Mouse (Mus musculus) kidney, adult 11 months (tissue): ENCODE data around the gene Fbxl18.
"Not testable (repeated sequence)": the region's sequence is repeated elsewhere in the genome, so short reads cannot be mapped to it uniquely, and the experiment has no call there.

Source experiments
- DNase-seq: peaks from one replicate; pipeline ENCODE4 v3.0.0; 2022

Gene Fbxl18

DNA sequence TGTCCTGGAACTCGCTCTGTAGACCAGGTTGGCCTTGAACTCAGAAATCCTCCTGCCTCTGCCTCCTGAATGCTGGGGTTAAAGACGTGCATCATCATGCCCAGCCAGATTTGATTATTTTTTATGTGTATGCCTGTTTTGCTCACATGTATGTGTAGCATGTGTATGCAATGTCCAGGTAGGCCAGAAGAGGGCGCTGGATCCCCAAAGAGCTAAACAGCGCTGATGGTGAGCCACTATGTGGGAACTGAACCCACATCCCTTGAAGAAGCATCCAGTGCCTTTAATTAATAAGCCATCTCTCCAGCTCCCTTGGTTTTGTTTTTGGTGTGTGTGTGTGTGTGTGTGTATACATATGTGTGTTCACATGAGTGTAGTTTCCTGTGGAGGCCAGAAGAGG is 38.8 kb downstream of the Fbxl18 start:
- no peak for DNase-seq

DNA sequence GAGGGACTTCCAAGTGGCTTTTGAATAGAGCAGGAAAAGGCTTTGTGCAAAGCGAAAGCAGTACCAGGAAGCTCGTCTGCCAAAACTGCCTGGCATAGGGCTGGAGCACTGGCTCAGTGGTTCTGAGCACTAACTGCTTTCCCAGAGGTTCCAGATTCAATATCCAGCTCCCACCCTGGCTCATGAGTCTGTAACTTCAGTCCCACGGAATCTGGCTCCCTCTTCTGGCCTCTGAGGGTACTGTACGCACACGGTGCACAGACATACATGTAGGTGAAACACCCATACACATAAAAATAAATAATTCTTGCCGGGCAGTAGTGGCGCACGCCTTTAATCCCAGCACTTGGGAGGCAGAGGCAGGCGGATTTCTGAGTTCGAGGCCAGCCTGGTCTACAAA is 40.3 kb downstream of the Fbxl18 start:
- DNase-seq: peak; percentile 34

DNA sequence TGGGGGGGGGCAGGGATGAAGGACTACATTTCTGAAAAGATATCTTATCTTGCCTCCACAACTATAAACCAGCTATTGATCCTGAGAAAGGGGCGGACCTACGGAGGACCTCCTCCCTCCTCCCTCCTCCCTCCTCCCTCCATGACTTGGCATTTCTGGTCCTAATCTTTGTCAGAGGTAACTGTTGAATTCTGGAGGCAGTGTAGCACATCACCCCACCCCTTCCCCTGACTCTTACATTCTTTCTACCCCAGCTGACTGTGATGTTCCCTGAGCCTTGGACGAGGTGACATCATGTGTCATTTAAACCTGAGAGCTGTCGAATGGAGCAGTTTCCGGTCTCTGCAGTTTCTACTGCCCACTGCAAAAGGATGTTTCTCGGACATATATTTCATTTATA is 41.6 kb downstream of the Fbxl18 start:
- DNase-seq: no peak

DNA sequence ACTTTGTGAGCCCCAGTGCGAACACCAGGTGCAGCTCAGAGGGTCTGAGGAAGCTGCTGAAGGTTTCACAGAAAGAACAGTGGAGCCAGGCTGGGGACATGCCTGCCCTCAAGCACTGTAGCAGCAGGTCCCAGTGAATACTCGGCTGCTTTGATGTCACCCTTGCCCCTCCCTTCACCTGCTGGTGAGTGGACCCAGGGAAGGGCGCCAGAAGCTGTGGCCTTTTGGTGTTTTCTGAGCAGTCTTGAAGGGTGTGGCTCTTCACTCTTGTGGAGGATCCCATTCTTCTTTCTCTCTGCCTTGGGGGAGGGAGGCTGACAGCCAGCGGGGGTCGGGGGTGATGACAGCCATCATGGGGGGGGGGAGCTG is 43.6 kb downstream of the Fbxl18 start:
- DNase-seq: no peak

DNA sequence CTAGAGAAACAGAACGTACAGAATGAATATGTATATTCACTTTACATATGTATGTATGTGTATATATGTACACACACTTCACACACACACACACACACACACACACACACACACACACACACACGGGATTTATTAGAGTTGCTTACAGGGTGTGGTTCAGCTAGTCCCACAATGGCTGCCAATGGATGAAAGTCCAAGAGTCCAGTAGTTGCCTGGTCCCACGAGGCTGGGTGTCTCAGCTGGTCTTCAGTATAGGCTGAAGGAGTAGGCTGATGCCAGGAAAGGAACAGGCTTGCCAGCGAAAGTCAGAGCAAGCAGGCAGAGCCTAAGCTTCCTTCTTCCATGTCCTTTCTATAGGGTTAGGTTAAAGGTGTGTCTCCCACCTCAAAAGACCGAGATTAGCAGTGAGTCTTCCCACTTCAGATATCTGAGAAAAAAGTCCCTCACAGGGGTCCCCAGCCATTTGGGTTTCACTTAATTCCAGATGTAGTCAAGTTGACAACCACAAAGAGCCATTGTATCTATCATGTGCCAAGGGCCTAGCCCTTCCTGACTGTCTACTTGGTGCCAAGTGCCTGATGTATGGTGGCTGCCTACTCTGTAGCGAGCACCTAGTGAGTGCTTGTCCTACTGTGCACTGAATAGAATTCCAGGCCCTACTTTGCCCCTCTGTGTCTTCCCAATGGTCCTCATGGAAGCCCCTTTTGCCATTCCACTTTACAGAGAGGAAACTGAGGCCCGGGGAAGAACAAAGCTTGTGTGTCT is 44.1 kb downstream of the Fbxl18 start:
- peak; percentile 26 for DNase-seq

DNA sequence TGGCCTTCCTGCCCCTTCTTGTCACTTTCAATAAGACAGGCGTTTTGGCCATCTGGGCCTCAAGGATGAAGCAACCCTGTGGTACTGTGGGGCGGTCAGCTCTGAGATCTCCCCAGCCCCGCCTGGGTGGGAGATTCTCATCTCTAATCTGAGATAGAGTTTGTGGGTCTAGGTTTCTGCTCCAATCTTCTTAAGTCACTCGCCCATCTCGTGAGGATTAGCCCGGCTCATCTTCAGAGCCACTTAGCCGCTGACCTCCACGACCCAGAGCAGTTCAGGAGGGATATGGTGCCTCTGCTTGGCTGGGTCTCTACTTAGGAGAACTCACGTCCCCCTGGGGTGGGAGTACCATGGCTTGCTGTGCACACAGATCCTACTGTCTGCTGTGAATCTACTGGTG is 44.7 kb downstream of the Fbxl18 start:
- no peak for DNase-seq

DNA sequence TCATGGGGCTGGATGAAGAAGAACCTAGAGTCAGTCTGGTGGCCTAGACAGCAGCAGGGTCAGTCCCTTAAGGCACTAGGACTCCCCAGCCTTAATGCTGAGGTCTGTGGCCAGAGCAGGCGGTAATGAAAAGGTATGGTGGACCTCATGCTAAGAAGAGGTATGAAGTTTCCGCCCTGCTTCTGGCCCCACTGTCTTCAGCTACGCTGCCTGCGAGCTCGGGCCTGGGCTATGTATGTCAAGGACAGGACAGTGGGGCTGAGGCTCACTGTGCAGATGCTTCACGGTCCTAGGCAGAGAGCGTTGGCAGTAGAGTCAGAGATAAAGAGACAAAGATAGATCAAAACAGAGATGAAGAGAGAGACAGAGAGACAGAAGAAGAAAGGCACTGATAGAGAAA is 46.3 kb downstream of the Fbxl18 start:
- no peak for DNase-seq

DNA sequence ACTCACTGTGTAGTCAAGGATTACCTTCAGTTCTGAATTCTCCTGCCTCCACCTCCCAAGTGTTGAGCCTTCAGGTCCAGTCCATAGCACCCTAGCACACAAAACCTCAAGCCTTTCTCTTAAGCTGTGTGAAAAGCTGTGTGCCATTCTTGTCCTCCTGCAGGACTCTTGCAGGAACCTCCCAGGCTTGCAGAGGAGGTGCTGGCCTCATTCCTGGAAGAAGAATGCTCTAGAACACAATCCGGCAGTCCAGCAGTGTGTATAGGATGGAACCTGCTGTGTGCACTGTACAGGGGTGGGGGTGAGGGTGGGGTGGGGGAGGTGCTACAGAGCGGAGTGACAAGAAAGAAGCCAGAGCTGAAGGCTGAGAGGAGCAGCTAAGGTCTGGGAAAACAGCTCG is 47.1 kb downstream of the Fbxl18 start:
- DNase-seq: no peak

DNA sequence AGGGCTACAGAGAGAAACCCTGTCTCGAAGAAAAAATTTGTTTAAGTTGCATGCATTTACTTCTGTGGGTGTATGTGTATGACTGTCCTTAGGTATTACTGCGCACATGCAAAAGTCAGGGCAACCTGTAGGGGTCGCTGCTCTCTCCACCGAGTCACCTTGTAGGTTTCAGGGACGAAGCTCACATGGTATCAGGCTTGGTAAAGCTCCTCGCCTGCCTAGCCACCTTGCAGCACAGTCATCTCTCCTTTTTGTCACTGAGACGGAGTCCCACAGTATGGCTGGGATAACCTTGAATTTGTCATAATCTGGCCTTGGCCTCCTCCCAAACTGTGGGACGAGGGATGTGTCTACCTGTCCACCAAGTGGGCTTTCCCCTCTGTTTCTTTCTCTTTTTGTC is 50.8 kb downstream of the Fbxl18 start:
- DNase-seq: no peak

DNA sequence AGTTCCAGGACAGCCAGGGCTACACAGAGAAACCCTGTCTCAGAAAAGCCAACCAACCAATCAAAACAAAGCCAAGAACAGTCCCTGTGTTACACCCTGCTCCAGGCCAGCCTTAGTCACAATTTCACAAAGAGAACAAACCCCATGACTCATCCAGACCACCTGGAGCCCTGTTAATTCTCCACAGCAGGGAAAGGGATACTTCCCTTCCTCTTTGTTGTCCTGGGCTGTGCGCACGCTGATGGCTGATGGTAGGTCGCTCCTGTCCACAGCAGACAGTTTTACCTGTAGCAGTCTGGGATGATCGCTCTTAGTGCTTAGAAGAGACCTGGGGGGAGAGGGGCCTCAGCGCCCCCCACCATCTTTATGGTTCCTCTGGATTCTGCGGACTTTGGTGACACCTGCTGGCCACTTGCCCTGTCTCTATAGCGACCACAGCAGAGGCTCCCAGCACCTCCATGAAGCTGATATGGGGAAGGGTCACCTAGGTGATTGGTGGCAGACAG is 53.0 kb downstream of the Fbxl18 start:
- peak; percentile 19 for DNase-seq

DNA sequence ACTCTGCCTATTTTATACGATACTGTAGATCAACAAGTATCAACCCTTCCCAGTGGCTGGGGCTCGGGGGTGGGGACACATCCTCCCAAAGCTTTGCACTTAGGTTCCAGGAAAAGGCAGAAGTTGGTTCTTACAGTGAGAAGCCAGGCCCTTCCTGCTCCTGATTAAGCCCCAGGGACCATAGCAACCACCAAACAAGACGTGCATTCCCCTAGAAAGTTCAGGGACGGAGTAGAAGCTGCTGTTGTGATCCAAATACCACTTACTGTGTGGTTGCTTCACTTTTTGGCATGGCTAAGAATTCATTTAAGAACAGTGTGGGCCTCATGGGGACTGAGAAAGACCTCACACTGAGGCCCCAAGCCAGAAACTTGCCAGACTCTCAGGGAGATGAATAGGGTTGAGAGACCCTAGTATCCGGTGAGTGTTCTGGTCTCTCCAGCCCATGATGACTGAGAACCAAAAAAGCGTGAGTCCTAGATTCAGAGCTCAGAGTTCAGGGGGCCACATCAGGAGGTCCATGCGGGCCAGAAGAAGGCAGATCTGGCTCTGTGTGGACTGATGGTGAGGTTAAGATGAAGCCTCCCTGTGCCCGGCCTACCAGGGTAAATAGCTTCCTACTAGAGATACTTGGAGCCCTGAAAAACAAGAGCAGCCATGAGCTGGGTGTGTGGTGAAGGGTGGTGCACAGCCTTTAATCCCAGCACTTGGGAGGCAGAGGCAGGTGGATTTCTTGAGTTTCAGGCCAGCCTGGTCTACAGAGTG is 53.7 kb downstream of the Fbxl18 start:
- DNase-seq: no peak

DNA sequence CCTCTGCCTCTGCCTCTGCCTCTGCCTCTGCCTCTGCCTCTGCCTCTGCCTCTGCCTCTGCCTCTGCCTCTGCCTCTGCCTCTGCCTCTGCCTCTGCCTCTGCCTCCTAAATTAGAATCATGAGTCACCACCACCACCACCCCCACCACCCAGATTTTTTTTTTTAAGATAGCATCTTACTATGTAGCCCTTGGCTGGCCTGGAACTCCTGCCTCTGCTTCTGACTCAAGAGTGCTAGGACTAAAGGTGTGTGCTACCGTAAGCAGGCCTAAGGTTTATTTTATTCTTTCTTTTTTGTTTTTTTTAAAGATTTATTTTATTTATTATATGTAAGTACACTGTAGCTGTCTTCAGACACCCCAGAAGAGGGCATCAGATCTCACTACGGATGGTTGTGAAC is 57.8 kb downstream of the Fbxl18 start:
- DNase-seq: not testable (repeated sequence)

DNA sequence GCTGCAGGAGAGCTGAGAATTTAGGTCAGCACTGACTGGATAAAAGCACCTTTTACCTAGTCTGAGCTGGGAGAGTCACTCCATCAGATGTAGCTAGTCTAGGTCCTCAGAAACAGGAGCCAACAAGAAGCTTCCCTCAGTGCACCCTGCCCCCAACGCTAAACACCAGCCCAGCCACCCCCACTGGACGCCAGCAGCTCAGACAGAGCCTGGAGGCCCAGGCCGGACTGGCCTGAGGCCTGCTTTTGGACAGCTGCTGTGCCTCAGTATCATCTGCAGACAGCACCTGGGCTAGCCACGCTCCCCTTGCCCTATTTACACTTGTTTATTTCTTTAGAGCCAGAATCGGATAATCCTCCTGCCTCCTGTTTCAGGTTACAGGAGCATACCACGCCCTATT is 58.3 kb downstream of the Fbxl18 start:
- no peak for DNase-seq

DNA sequence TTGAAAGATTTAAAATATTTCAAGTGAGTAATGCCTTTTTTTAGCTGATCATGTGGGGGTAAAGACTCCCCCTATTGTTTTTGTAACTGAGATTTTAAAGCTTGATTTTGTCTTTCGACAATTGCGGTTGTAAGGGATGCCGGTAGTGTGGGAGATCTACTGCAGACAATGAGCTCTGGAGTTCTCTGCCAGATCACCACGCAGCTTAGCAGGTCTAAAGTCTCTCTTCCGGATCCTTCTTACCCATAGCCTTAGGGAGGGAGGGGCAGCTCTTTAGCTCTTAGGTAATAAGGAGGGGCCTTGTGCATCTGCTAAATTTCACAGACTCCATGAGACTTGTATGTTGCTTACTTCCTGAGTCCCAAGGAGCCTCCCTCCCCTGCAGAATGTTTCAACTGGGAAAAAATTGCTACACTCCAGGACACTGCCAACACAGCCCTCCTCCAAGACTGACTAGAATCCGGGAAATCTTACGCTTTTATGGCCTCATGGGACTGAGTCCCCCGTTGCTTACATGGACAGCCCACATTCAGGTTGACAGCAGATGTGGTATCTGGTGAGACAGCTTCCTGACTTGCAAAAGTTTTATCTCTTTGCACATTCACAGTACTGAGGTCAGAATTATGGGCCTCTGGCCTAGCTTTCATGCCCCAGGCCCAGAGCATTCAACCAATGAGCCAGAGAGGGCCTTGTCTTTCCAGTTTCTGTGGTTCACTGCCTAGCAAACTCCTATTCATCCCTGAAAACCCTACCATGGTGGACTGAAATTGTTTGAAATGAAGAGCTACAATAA is 61.4 kb downstream of the Fbxl18 start:
- no peak for DNase-seq

DNA sequence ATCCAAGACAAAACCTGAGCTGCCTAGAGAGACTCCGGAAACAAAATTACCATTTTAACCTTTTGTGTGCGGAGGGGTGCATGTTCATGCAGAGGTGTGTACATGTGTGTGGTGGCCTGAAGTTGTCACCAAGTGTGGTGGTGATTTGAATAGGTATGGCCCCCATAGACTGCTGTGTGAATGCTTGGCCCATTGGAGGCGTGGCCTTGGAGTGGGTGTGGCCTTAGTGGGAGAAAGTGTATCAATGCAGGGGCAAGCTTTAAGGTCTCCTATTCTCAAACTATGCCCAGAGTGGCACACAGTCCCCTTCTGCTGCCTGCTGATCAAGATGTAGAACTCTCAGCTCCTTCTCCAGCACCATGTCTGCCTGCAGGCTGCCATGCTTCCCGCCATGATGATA is 69.1 kb downstream of the Fbxl18 start:
- DNase-seq: peak; percentile 25

DNA sequence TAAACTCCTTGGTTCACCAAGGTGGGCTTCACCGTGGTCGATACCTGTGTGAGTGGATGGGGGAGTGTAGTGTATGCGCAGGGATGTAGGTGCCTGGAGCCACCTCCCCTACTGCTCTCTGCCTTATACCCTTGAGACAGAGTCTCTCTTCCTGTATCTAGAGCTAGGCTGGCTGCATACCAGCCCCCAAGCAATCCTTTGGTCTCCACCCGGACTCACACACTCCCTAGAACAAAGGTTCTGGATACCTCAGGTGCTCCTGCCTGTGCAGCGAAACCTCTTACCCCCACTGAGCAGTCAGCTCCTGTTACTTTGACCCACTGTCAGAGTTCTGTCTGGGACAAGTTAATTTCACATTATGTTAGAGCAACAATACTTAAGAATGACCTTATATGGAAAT is 69.6 kb downstream of the Fbxl18 start:
- DNase-seq: peak; percentile 87

DNA sequence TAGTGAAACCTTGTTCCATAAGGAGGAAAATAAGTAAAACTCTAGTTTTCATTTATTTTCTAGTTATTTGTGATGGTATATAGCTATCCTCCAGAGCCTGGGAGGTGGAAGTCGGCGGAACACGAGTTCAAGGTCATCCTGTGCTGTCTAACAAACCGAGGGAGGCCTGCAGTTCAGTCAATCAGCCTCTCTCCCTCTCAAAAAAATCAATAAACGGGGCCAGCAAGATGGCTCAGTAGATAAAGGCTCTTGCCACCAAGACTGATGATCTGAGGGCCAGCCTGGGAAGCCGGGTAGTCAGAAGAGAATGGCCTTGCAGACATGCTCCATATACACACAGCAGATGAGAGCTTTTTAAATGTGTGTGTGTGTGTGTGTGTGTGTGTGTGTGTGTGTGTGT is 71.1 kb downstream of the Fbxl18 start:
- peak; percentile 28 for DNase-seq

DNA sequence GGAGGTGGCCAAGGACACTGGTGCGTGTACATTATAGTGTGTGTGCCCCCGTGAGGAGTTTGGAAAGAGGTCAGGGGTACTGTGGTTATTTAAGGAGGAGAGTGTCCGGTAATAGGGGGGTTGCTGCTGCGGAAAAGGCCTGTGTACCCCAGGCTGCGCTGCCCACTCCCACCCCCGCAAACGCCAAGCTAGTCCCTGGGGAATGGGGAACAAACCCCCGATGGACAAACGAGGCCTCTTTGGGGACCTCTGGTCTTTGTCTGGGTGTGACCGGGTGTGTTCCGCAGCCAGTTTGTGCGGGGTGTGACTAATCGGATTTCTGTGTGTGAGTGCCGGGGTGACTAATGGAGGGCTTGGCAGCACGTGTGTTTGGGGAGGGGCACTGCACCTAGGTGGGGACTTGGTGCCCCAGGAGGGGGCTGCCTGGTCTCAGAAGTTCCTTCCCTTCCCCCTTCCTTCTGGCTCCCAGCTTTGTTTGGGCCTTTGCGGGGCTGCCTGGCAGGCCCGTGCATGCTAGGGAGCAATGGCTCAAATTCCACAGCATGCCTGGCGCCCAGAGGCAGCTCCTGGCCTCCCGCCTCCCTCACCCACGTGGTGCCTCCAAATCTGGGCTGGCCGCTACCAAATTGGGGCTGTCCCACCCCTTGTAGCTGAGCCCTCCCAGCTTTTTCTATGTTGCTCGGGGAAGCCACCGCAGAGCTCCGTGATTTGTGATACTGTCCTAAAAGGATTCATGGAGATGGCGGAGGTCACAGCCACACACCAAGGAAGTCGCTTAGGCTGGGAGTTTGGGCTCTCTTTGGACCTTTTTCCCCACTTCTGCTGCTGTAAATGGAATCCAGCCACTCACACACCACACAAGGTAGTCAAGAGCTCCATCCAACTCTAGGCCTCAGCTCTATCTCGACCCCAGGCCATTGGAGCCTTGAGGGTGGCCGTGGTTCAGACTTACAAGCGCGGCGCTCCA is 71.8 kb downstream of the Fbxl18 start:
- peak; percentile 94 for DNase-seq

DNA sequence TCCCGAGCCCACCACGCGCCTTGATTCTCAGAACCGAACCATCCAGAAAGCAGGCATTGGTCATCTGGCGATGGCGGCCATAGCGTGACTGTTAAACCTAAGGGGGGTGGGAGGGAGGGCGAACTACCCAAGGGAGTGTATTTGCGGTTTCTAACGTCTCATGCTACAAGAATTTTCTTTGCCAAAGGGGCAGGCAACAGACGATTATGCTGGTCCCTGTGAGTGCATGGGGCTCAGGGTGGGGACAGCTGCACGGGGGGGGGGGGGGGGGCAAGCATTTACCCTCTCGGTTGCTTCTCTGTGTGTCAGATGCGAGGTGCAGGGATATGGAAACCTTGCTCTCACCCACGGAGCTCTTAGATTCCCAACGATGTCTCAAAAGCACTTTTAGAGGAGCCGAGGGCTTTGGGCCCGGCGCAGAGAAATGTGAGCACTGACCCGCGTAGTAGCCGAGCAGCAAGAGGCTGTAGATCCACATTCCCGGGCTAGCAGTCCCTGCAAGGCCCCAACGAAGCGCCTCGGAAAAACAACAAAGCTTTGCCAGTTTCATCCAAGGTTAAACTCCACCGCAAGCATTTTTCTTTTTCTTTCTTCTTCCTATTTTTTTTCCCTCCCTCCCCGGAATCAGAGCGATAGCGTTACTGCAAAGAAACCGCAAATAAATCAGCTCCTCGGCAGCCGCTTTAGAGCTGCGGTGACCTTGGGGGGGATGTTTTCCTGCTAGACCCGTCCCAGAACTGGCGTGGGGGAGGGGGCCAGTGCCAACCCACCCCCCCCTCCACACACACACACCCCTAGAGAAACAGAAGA is 72.7 kb downstream of the Fbxl18 start:
- DNase-seq: peak; percentile 57

DNA sequence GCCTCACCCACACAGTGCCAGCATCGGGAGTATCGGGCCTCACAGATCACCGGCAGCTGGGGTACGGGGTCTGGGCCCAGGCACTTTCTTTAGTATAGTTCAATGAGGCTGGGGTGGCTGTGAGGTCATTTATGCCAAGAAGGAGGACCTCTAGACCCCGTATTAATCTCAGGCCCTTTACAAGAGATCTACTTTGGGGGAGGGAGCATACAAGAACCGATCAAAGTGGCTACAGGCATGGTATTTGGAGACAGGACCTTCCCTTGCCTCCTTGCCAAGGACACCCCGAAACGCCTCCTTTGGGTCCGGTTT is 73.3 kb downstream of the Fbxl18 start:
- no peak for DNase-seq

DNA sequence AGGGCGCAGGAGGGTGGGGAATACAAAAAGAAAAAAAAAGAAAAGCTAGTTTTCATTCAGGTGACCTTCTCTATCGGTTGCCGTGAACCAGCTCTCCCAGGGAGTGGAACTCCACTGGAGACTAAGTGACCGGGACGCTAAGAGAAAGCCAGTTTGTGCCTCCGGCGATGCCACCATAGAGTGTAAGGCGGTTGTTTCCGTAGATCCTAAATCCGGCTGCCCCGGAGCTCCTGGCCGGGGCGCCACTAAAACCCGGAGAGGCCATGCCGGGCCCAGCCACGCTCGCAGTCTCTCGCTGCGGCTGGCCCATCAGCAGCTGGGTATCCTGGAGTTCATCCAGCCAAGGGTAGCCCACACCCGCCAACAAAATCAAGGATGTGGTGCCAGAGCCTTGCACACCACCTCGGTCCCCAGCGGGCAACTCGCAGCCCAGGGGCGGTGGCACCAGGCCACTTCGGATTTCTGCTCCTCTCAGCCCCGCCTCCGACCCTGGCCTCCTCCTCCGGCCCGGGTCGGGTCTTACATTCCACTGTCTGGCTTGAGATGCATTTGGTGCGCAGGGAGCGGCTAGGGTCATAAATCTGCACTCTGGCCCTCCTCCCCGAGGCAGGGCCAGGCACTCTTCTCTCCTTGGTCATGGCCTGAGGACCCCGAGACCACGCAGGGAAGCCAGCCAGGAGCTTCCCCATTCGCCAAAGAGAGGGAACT is 73.8 kb downstream of the Fbxl18 start:
- peak; percentile 97 for DNase-seq
